Mouse (Mus musculus) embryonic facial prominence, embryonic 11.5 days (tissue): ENCODE data around the gene Lix1l. TPM values are rescaled to one million over a fixed set of nuclear protein-coding genes. Genes with fewer than 3 reads are reported as not detected.

Source experiments
- ATAC-seq: fragments of 200-750 bp; cut with Nextera tagmentation; replicated peaks from 2 replicates; pipeline ENCODE4 v1.8.0; 2017; ENCODE audit warnings: low read depth; ENCODE audit not compliant: insufficient number of reproducible peaks, low FRiP score, low TSS enrichment
- DNase-seq: peaks from one replicate; pipeline ENCODE4 v3.0.0-alpha.2; 2015; ENCODE audit warnings: low spot score
- H3K27ac ChIP-seq: fragments of 300-500 bp; sonication (generic); replicated peaks from 2 replicates; pipeline ENCODE4 v1.5.1; 2014; ENCODE audit warnings: mild to moderate bottlenecking, low read depth, low read length, control low read depth
- H3K27me3 ChIP-seq: fragments of 300-500 bp; sonication (generic); 2 replicates; pipeline ENCODE4 v1.6.1; 2014; ENCODE audit warnings: mild to moderate bottlenecking, low read length, moderate library complexity, mixed read lengths; ENCODE audit not compliant: control insufficient read depth, insufficient read depth
- H3K36me3 ChIP-seq: fragments of 300-500 bp; sonication (generic); replicated peaks from 2 replicates; pipeline ENCODE4 v1.6.1; 2014; ENCODE audit warnings: low read depth, mild to moderate bottlenecking, low read length, moderate library complexity, mixed read lengths; ENCODE audit not compliant: control insufficient read depth, insufficient read depth
- H3K4me1 ChIP-seq: fragments of 300-500 bp; sonication (generic); 2 replicates; pipeline ENCODE4 v1.6.1; 2014; ENCODE audit warnings: low read length, mixed read lengths; ENCODE audit not compliant: control insufficient read depth, insufficient read depth
- H3K4me2 ChIP-seq: fragments of 300-500 bp; sonication (generic); 2 replicates; pipeline ENCODE4 v1.6.1; 2014; ENCODE audit warnings: low read depth, mild to moderate bottlenecking, control low read depth, low read length, moderate library complexity
- H3K4me3 ChIP-seq: fragments of 300-500 bp; sonication (generic); 2 replicates; pipeline ENCODE4 v1.5.1; 2014; ENCODE audit warnings: low read depth, low read length, control low read depth
- H3K9ac ChIP-seq: fragments of 300-500 bp; sonication (generic); replicated peaks from 2 replicates; pipeline ENCODE4 v1.6.1; 2014; ENCODE audit warnings: mild to moderate bottlenecking, control low read depth, low read length
- H3K9me3 ChIP-seq: fragments of 300-500 bp; sonication (generic); replicated peaks from 2 replicates; pipeline ENCODE4 v1.6.1; 2016; ENCODE audit warnings: mild to moderate bottlenecking, low read length, inconsistent platforms, mixed read lengths; ENCODE audit not compliant: control insufficient read depth
- WGBS: fragments of 180-500 bp; shearing (Covaris S2); extraction: QIAGEN DNeasy Blood & Tissue Kit; methylation state at CpG from one replicate; pipeline ENCODE4 v1.1.7; 2014; 5-methylcytosine and 5-hydroxymethylcytosine counted together
- polyA plus RNA-seq: library from polyadenylated mRNA; unstranded; fragments of >200 nt; fragmentation: Nextera tagmentation; extraction: Ambion mirVana; gene quantifications from 2 replicates; pipeline ENCODE4 v1.2.1, GENCODE M21; 2014

The Lix1l gene
- polyA plus RNA-seq, 1 experiment from 2014 or later = 7.0 TPM

- peaks cover 3% of the 10 kb centered on the region for H3K36me3 ChIP-seq
- no peaks in the 10 kb centered on the region for H3K9me3 ChIP-seq
- 76% methylated on average over 1 of the region's 1 CpGs for WGBS
- H3K27me3 ChIP-seq = no peaks in the 10 kb centered on the region
- H3K4me3 ChIP-seq = no peak overlapping the region
- ATAC-seq (no peak), DNase-seq (no peak)
- no peak overlapping the region for H3K27ac ChIP-seq
- H3K4me2 ChIP-seq = no peak overlapping the region
- no peaks in the 10 kb centered on the region for H3K4me1 ChIP-seq
- no peak overlapping the region for H3K9ac ChIP-seq
Measured at GRCm38 (mm10) chr3:96634015-96634414, 33.1 kb downstream of the Lix1l start.

GRCm38 (mm10) chr3:96634928-96635879 lies 34.3 kb downstream of the Lix1l start, which contains the start of the genes Pex11b and Gm42957:
TSS of gene Pex11b (plus strand) at chr3:96635376.
TSS of gene Gm42957 (plus strand) at chr3:96635474.
- Histone ChIP-seq H3K4me2 (peak within 1 kb of the TSS; percentile 81), H3K4me1 (no peaks in the 10 kb centered on the region), H3K36me3 (peaks cover 4% of the 10 kb centered on the region), H3K27me3 (no peaks in the 10 kb centered on the region), H3K4me3 (peak within 1 kb of the TSS; percentile 93), H3K27ac (peak within 1 kb of the TSS; percentile 43), H3K9ac (peak within 1 kb of the TSS; percentile 96), H3K9me3 (no peaks in the 10 kb centered on the region)
- 1% methylated on average over 60 of the region's 60 CpGs for WGBS
- ATAC-seq (peak; percentile 88), DNase-seq (peak; percentile 84)

DNA sequence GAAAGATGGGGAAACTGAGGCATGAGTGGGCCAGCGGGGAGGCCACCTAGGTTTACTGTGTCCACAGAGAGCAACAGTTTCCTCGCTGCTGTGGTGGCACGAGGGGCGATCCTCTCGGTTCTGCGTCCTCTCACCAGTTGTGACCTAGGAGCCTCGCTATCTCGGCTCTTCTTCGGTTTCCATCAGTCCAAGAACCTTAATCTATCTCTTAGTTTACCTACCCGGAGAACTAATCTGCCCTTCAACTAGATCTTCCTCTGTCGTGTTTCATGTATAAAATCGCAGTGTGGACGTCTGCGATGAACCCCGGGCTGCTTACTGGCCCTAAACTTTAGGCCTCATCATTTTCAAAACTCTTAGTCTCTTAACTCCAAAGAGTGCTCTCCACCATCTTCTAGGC lies 35.0 kb downstream of the Lix1l start:
- peak; percentile 5 for DNase-seq
- 13% methylated on average over 15 of the region's 15 CpGs for WGBS

DNA sequence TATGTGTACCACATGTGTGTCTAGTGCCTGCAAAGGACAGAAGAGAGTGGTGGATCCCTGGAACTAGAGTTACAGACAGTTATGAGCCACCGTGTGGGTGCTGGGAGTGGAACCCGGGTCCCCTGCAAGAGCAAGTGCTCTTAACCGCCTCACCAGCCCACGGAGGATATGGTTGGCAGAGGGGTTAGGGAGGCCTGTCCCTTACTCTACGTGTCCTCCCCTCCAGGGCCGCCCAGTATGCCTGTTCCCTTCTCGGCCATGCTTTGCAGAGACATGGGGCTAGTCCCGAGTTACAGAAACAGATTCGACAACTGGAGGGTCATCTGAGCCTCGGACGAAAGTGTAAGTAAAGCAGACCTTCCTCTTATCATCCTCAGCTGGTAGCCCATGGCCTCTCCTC lies 35.5 kb downstream of the Lix1l start:
- Histone ChIP-seq H3K36me3 (peaks cover 4% of the 10 kb centered on the region), H3K27ac (no peak overlapping the region), H3K9me3 (no peaks in the 10 kb centered on the region), H3K4me1 (no peaks in the 10 kb centered on the region), H3K9ac (peak overlapping the region; percentile 14; the same call in 1 of the 2 replicates), H3K27me3 (no peaks in the 10 kb centered on the region), H3K4me3 (peak overlapping the region; percentile 93; the same call in 1 of the 2 replicates), H3K4me2 (peak overlapping the region; percentile 81)
- ATAC-seq = no peak
- no peak for DNase-seq
- WGBS = 57% methylated on average over 11 of the region's 11 CpGs

More for the DNA sequence above, 35.0 kb downstream of the Lix1l start:
- peaks cover 4% of the 10 kb centered on the region for H3K36me3 ChIP-seq
- no peaks in the 10 kb centered on the region for H3K27me3 ChIP-seq
- H3K4me1 ChIP-seq = no peaks in the 10 kb centered on the region
- peak overlapping the region; percentile 96 for H3K9ac ChIP-seq
- no peaks in the 10 kb centered on the region for H3K9me3 ChIP-seq
- H3K4me2 ChIP-seq = peak overlapping the region; percentile 81
- no peak for ATAC-seq
- H3K27ac ChIP-seq = peak overlapping the region; percentile 43
- peak overlapping the region; percentile 93 for H3K4me3 ChIP-seq

DNA sequence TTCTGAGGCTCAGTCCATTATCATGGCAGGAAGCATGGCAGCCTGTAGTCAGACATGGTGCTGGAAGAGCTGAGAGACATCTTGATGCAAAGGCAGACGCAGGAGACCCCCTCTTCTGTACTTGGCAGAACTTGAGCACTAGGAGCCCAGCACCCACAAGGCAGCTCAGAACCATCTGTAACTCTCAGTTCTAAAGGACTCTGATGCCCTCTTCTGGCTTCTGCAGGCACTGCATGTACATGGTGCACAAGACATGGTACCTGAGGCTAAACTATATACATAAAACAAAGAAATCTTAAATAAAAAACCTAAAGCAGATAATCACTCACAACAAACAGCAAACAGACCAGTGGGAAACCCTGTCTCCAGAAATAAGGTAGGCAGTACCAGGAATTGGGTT lies 38.3 kb downstream of the Lix1l start:
- no peak for ATAC-seq
- Histone ChIP-seq H3K4me1 (no peaks in the 10 kb centered on the region), H3K9me3 (no peaks in the 10 kb centered on the region), H3K4me2 (no peak overlapping the region), H3K4me3 (no peak overlapping the region), H3K27ac (no peak overlapping the region), H3K9ac (no peak overlapping the region), H3K27me3 (no peaks in the 10 kb centered on the region), H3K36me3 (peaks cover 6% of the 10 kb centered on the region)
- WGBS = 77% methylated on average over 1 of the region's 1 CpGs
- peak; percentile 67 for DNase-seq

DNA sequence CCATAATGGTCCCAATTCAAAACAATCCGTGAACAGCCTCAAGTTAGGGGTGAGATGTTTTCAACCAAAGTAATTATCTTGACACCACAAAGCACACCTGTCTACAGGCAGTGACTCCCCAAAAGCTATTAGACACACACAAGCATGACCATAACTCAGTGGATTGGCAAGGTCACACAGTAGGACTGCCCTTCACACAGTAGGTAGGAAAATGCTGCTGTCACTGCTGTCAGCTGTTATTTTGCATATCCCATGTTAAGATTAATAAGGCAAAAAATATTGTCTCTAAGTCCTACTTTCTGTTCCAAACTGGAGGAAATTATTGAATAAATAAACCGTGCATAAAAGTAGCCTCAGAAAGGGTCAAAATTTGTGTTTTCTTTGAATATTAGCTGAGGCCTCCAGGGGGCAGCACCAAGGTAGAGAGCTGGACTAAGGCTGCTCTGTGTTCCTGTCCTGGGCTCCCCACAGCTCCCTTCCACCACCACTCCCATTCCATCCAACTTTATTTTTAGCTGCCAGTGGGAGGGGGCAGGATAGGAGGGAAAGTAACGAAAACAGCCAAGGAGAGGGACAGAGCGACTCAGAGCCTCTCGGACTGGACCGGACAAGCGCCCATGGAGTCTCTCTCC lies 44.2 kb downstream of the Lix1l start, which contains the start of gene Itga10:
TSS of gene Itga10 (plus strand) at position 567 of the 632 bp plus-strand sequence.
- H3K27ac ChIP-seq = no peak within 1 kb of the TSS
- H3K9me3 ChIP-seq = no peaks in the 10 kb centered on the region
- WGBS = 72% methylated on average over 7 of the region's 7 CpGs
- H3K9ac ChIP-seq = no peak within 1 kb of the TSS
- H3K4me3 ChIP-seq = no peak within 1 kb of the TSS
- H3K4me2 ChIP-seq = no peak within 1 kb of the TSS
- DNase-seq (peak; percentile 68), ATAC-seq (no peak)
- no peaks in the 10 kb centered on the region for H3K4me1 ChIP-seq
- peaks cover 3% of the 10 kb centered on the region for H3K36me3 ChIP-seq
- no peaks in the 10 kb centered on the region for H3K27me3 ChIP-seq

DNA sequence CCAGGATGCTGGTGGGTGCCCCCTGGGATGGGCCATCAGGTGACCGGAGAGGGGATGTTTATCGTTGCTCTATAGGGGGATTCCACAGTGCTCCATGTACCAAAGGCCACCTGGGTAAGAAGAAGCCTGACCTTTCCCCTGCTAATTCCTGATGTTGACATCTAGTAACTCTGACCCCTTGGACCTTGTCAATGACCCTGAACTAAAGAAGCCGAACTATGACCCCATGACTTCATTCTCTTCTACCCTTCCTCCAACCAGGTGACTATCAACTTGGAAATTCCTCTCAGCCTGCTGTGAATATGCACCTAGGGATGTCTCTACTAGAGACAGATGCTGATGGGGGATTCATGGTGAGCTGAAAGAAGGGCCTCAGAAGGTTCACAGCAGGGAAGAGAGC lies 46.4 kb downstream of the Lix1l start:
- Histone ChIP-seq H3K27ac (no peak overlapping the region), H3K4me3 (no peak overlapping the region), H3K36me3 (peaks cover 3% of the 10 kb centered on the region), H3K4me1 (no peaks in the 10 kb centered on the region), H3K4me2 (no peak overlapping the region), H3K9me3 (no peaks in the 10 kb centered on the region), H3K9ac (no peak overlapping the region), H3K27me3 (no peaks in the 10 kb centered on the region)
- no peak for DNase-seq
- 69% methylated on average over 3 of the region's 3 CpGs for WGBS
- ATAC-seq = no peak

- Histone ChIP-seq H3K9me3 (no peaks in the 10 kb centered on the region), H3K4me1 (no peaks in the 10 kb centered on the region), H3K4me2 (no peak overlapping the region), H3K9ac (no peak overlapping the region), H3K4me3 (no peak overlapping the region), H3K27ac (no peak overlapping the region), H3K36me3 (no peaks in the 10 kb centered on the region), H3K27me3 (no peaks in the 10 kb centered on the region)
- 87% methylated on average over 2 of the region's 2 CpGs for WGBS
- DNase-seq (no peak), ATAC-seq (no peak)
Measured at GRCm38 (mm10) chr3:96660901-96661300, 60.0 kb downstream of the Lix1l start.
